Mouse (Mus musculus) liver, embryonic 13.5 days (tissue): ENCODE data around the gene Smc1b. TPM values are rescaled to one million over a fixed set of nuclear protein-coding genes. Genes with fewer than 3 reads are reported as not detected.

Source experiments
- ATAC-seq: fragments of 200-750 bp; cut with Nextera tagmentation; 2 replicates; pipeline ENCODE4 v1.8.0; 2017; ENCODE audit warnings: low read depth, mild to moderate bottlenecking, moderate number of reproducible peaks, moderate library complexity
- DNase-seq: peaks from one replicate; pipeline ENCODE4 v3.0.0; 2022
- H3K27ac ChIP-seq: fragments of 300-500 bp; sonication (generic); 2 replicates; pipeline ENCODE4 v1.5.1; 2015; ENCODE audit warnings: moderate library complexity, mild to moderate bottlenecking, inconsistent platforms
- H3K27me3 ChIP-seq: fragments of 300-500 bp; sonication (generic); 2 replicates; pipeline ENCODE4 v1.6.1; 2015; ENCODE audit warnings: mild to moderate bottlenecking, inconsistent platforms
- H3K36me3 ChIP-seq: fragments of 300-500 bp; sonication (generic); 2 replicates; pipeline ENCODE4 v1.6.1; 2015; ENCODE audit warnings: mild to moderate bottlenecking, inconsistent platforms
- H3K4me1 ChIP-seq: fragments of 300-500 bp; sonication (generic); replicated peaks from 2 replicates; pipeline ENCODE4 v1.6.1; 2015; ENCODE audit warnings: inconsistent platforms
- H3K4me2 ChIP-seq: fragments of 300-500 bp; sonication (generic); 2 replicates; pipeline ENCODE4 v1.6.1; 2015; ENCODE audit warnings: inconsistent platforms, mild to moderate bottlenecking, moderate library complexity
- H3K4me3 ChIP-seq: fragments of 300-500 bp; sonication (generic); replicated peaks from 2 replicates; pipeline ENCODE4 v1.5.1; 2015; ENCODE audit warnings: mild to moderate bottlenecking, inconsistent platforms
- H3K9ac ChIP-seq: fragments of 300-500 bp; sonication (generic); 2 replicates; pipeline ENCODE4 v1.6.1; 2015; ENCODE audit warnings: mild to moderate bottlenecking, inconsistent platforms
- H3K9me3 ChIP-seq: fragments of 300-500 bp; sonication (generic); replicated peaks from 2 replicates; pipeline ENCODE4 v1.6.1; 2016; ENCODE audit warnings: inconsistent platforms
- WGBS: fragments of 180-500 bp; shearing (Covaris S2); methylation state at CpG from one replicate; pipeline ENCODE4 v1.1.7; 2015; ENCODE audit not compliant: insufficient replicate concordance; 5-methylcytosine and 5-hydroxymethylcytosine counted together
- polyA plus RNA-seq: library from polyadenylated mRNA; unstranded; fragments of >200 nt; fragmentation: Nextera tagmentation; extraction: Ambion mirVana; gene quantifications from 2 replicates; pipeline ENCODE4 v1.2.1, GENCODE M21; 2015

Smc1b gene
- polyA plus RNA-seq, 1 experiment from 2014 or later = 0.35 TPM

DNA sequence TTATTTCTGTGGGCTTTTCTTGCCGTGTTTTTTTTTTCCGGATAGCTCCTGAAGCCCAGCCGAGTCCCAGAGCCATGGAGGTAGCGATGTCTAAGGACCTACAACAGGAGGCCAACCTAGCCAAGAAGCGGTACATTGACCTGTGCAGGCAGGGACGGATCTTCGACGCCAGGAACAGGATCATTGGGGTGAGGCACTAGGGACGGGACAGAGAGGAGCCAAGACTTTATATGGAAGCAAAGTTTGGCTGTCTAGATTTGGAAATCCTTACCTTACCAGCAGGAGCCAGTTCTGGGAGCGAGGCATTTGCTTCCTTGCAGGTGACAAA is 393 bp upstream of the Smc1b start:
- no peak for ATAC-seq

DNA sequence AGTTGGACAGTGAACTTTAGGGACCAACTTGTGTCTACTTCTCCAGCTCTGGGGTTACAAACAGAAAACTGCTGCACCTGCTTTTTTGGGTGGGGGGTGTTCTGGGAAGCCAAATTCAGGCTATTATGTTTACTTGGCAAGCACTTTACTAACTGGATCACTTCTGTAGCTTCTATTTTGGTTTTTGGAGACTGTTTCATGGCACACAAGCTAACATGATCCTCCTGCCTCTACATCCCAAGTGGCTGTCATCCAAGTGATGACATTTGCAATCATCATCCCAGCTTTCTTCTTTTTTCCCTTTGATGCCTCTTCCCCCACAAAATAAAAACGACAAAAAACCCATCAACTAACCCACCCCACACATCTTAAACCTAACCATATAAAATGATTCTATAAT is 46.1 kb downstream of the Smc1b start:
- WGBS = 38% methylated on average over 1 of the region's 1 CpGs
- Histone ChIP-seq H3K4me2 (no peak overlapping the region), H3K4me1 (no peaks in the 10 kb centered on the region), H3K4me3 (no peak overlapping the region), H3K36me3 (no peaks in the 10 kb centered on the region), H3K9ac (no peak overlapping the region), H3K9me3 (no peaks in the 10 kb centered on the region), H3K27me3 (no peaks in the 10 kb centered on the region), H3K27ac (no peak overlapping the region)
- DNase-seq (no peak), ATAC-seq (no peak)

More for the DNA sequence above, 393 bp upstream of the Smc1b start:
- H3K27me3 ChIP-seq = peaks cover 5% of the 10 kb centered on the region; the same call in 1 of the 2 replicates
- H3K9ac ChIP-seq = no peak overlapping the region
- no peak overlapping the region for H3K27ac ChIP-seq
- no peaks in the 10 kb centered on the region for H3K36me3 ChIP-seq
- peak overlapping the region; percentile 24 for H3K4me2 ChIP-seq
- WGBS = 26% methylated on average over 10 of the region's 10 CpGs
- no peak overlapping the region for H3K4me3 ChIP-seq
- H3K9me3 ChIP-seq = no peaks in the 10 kb centered on the region
- DNase-seq = no peak
- 0 out of 2 replicates have a peak, but pooled peaks cover 4% of the 10 kb centered on the region for H3K4me1 ChIP-seq

DNA sequence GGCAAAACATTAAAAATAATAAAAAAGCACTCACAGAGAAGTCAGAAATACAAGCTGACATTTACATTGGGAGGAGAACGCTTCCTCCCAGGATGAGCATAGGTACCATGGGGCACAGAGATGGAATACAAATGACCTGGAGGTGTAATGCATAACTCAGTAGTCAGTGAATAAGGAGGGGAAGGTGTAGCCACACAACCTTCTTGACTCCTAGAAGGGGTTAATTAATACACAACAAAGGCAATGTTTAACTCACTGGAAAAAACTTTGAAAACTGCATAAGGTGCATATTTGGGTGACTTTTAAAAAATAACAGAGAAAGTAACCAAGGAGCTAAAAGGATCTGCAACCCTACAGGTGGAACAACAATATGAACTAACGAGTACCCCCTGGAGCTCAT is 59.1 kb downstream of the Smc1b start:
- no peak overlapping the region for H3K27ac ChIP-seq
- no peaks in the 10 kb centered on the region for H3K36me3 ChIP-seq
- WGBS = 62% methylated on average over 2 of the region's 2 CpGs
- no peaks in the 10 kb centered on the region for H3K9me3 ChIP-seq
- no peaks in the 10 kb centered on the region for H3K4me1 ChIP-seq
- no peak overlapping the region for H3K4me3 ChIP-seq
- ATAC-seq = no peak
- DNase-seq = no peak
- no peaks in the 10 kb centered on the region for H3K27me3 ChIP-seq
- no peak overlapping the region for H3K4me2 ChIP-seq
- no peak overlapping the region for H3K9ac ChIP-seq

DNA sequence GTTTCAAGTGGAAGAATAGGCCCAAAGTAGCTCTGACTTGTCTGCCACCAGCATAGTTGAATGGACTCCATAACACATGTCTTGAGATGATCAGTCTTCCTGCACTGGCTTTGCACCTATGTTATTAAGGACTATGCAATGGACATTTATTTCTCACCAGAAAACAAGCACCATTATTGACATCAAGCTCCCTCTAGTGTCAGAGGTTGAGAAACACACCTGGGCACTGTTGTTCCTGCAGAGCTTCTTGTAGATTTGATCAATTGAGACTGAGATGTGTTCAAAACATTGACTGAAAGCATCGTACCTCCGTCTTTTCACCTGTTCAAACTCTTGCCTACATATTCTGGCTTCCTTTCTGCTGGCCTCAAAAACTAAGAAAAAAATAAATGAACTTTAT is 61.2 kb downstream of the Smc1b start:
- Histone ChIP-seq H3K27me3 (no peaks in the 10 kb centered on the region), H3K9ac (no peak overlapping the region), H3K36me3 (no peaks in the 10 kb centered on the region), H3K4me2 (no peak overlapping the region), H3K9me3 (no peaks in the 10 kb centered on the region), H3K4me3 (no peak overlapping the region), H3K27ac (no peak overlapping the region), H3K4me1 (no peaks in the 10 kb centered on the region)
- no peak for ATAC-seq
- no peak for DNase-seq
- 19% methylated on average over 2 of the region's 2 CpGs for WGBS

DNA sequence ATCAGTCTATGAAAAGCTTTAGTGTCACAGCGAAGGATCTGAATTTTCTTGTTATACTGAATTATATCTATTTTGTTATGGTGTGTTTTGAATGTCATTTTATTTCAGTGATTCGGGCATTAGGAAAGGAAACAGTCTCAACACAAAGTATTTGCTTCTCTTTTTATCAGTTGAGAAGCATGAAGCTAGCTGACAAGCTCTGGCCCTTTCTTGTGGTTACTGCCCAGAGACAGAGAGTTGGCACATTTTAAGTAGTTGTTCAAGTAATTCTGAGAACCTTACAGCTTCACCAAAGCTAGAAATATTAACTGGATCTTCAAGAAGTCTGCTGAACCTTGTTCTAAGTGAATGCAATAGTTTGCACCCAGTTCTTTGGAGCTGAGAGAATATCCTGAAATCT is 68.3 kb downstream of the Smc1b start:
- WGBS = 58% methylated on average over 2 of the region's 2 CpGs
- Histone ChIP-seq H3K27me3 (no peaks in the 10 kb centered on the region), H3K27ac (no peak overlapping the region), H3K36me3 (peaks cover 7% of the 10 kb centered on the region; the same call in 1 of the 2 replicates), H3K4me3 (no peak overlapping the region), H3K4me1 (no peaks in the 10 kb centered on the region), H3K4me2 (no peak overlapping the region), H3K9ac (no peak overlapping the region), H3K9me3 (no peaks in the 10 kb centered on the region)
- ATAC-seq = no peak
- DNase-seq = no peak

DNA sequence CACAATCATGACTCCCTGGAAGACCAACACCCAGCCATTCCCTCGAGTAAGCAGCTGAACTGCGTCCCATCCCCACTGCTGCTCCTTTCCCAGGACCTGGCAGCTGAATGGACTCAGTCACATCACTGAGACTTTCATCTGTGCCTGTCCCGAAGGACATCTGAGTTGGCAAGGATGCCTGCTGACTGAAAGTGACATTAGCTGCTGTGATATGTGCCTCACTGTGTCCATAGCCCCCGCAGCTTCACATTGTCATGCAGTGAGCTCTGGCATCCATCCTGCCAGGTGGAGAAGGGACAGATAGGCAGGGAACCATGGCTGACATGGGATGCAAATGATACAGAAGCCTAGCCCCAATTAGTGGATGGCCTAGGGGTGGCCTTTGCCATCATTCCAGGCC is 76.6 kb downstream of the Smc1b start:
- no peaks in the 10 kb centered on the region; the same call in 1 of the 2 replicates for H3K4me1 ChIP-seq
- DNase-seq = no peak
- 76% methylated on average over 4 of the region's 4 CpGs for WGBS

DNA sequence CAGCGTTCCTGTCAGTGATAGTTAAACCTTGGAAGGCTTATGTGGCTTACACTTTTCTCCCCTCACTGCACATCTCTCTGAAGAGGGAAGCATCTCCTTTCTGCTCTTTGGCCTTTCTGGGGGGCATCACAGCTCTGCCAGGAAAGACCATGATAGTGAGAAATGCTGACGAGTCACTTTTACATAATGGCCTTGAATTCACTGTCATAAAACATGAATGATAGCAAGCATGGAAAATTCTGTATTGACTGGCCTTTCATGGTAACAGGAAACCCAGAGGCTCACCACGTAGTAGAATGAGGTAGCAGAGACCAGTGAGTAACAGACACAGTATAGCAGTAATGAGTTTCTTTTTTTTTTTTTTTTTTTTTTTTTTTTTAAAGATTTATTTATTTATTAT is 77.7 kb downstream of the Smc1b start:
- Histone ChIP-seq H3K9me3 (no peaks in the 10 kb centered on the region), H3K27me3 (no peaks in the 10 kb centered on the region), H3K9ac (no peak overlapping the region), H3K27ac (no peak overlapping the region), H3K4me2 (no peak overlapping the region), H3K4me1 (peaks cover 10% of the 10 kb centered on the region), H3K36me3 (peaks cover 39% of the 10 kb centered on the region), H3K4me3 (no peak overlapping the region)
- DNase-seq (no peak), ATAC-seq (no peak)
- 74% methylated on average over 3 of the region's 3 CpGs for WGBS

More for the DNA sequence above, 76.6 kb downstream of the Smc1b start:
- ATAC-seq = no peak
- H3K4me3 ChIP-seq = no peak overlapping the region
- no peak overlapping the region for H3K27ac ChIP-seq
- H3K36me3 ChIP-seq = peaks cover 34% of the 10 kb centered on the region
- H3K9me3 ChIP-seq = no peaks in the 10 kb centered on the region
- no peaks in the 10 kb centered on the region for H3K27me3 ChIP-seq
- no peak overlapping the region for H3K9ac ChIP-seq
- H3K4me2 ChIP-seq = no peak overlapping the region

DNA sequence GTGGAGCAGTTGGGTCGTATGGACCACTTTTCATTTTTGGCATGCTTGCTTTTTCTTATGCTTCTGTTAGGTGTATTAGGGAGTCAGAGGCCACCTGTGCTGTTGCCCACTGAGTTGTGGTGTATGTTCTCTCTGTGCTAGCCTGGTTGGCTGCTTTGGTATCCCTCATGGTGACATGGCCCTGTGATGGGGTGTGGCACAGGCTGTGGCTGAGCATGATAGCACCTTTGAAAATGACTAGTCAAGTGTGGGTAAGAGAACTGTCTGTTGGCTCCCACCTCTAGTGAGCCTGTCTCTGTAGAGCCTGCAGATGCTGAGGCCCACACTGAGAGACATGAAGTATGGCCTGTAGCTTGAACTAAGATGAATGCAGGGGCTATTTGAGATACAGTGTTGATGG is 82.0 kb downstream of the Smc1b start:
- H3K27ac ChIP-seq = peak overlapping the region; percentile 60
- H3K36me3 ChIP-seq = peaks cover 61% of the 10 kb centered on the region
- no peak overlapping the region for H3K4me2 ChIP-seq

DNA sequence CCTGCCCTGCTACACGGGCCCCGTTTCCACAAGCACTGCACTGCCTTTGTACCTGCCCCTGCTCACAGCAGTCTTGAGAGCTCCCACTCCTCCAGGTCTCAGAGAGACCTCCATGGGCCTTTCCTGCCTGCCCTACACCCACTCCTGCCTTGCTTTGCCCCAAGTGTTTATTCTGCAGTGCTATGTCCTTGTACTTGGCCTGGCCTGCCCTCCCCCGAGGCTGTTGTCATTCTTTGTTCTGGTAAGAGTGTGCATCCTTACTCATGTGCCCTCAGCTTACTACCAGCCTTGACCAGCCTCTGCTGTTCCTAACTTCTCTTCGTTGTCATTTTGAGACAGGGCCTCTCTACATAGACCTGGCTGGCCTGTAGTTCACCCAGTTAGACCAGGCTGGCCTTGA is 83.9 kb downstream of the Smc1b start:
- peaks cover 15% of the 10 kb centered on the region for H3K4me1 ChIP-seq
- no peak for DNase-seq
- WGBS = 74% methylated on average over 4 of the region's 4 CpGs
- ATAC-seq = no peak
- no peak overlapping the region for H3K4me2 ChIP-seq
- H3K9ac ChIP-seq = no peak overlapping the region
- no peaks in the 10 kb centered on the region for H3K9me3 ChIP-seq
- no peak overlapping the region for H3K27ac ChIP-seq
- no peaks in the 10 kb centered on the region for H3K27me3 ChIP-seq
- H3K4me3 ChIP-seq = no peak overlapping the region
- peaks cover 51% of the 10 kb centered on the region for H3K36me3 ChIP-seq

More for the DNA sequence above, 82.0 kb downstream of the Smc1b start:
- peaks cover 10% of the 10 kb centered on the region for H3K4me1 ChIP-seq
- no peaks in the 10 kb centered on the region for H3K27me3 ChIP-seq
- no peak overlapping the region for H3K4me3 ChIP-seq
- ATAC-seq (peak; percentile 98), DNase-seq (peak; percentile 44)
- WGBS = 70% methylated on average over 1 of the region's 1 CpGs
- no peak overlapping the region for H3K9ac ChIP-seq
- no peaks in the 10 kb centered on the region for H3K9me3 ChIP-seq

DNA sequence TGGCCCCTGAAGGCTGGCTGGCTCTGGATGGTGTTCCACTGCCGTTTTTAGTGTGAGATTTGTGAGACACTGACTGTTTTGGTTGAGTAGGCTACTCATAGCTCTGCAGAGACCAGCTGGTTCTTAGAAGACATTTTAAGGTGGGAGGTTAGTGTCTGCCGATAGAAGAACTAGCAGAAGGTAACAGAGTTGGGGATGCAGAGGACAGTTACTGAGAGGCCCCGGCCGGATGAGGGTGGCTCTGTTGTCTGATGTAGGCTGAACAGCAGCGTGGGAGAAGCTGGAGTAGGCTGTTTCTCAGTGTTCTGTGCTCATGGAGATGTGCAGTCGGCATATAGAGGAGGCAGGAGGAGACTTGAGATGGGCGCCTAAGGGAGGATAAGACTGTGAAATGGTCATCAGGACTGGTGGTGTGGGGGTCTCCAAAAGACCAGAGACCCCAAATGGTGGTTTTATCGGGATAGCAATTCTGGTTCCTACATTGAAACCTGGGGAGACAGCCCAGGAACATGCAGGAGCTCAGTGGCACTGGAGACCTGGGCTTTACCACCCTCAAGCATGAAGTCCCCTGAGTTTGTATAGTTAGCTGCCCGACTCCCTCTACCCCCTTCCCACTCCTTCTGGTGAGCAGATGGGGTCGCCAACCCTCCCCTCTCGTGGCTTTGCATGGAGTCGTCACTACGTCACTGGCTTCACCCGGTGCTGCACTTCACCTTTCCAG is 85.4 kb downstream of the Smc1b start:
- Histone ChIP-seq H3K9ac (no peak overlapping the region), H3K9me3 (no peaks in the 10 kb centered on the region), H3K36me3 (peaks cover 39% of the 10 kb centered on the region), H3K27ac (no peak overlapping the region), H3K4me2 (no peak overlapping the region), H3K4me3 (no peak overlapping the region), H3K27me3 (no peaks in the 10 kb centered on the region), H3K4me1 (peaks cover 29% of the 10 kb centered on the region)
- 78% methylated on average over 14 of the region's 14 CpGs for WGBS
- DNase-seq = no peak
- ATAC-seq = no peak

DNA sequence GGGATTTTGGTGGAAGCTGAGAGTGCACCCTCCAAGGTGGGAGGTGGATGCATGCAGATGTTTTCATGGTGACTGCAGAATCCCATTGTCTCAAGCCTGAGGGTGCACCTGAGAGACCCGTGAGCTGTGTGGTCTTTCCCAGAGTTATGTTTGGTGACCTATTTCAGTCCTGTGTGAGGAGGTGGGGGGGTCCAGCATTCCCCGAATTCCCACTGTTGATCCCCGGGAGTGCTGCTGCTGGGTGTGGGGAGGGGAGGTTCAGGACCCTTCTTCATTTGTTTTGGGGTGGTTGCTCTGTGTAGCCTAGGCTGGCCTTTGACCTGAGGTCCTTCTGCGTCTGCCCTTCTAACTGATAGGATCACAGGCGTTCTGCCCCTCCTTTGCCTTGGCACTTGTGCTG is 88.0 kb downstream of the Smc1b start:
- H3K4me1 ChIP-seq = peaks cover 22% of the 10 kb centered on the region
- H3K4me3 ChIP-seq = no peak overlapping the region
- no peak overlapping the region for H3K27ac ChIP-seq
- no peak overlapping the region for H3K4me2 ChIP-seq
- H3K27me3 ChIP-seq = no peaks in the 10 kb centered on the region
- no peak for DNase-seq
- ATAC-seq = no peak
- H3K9me3 ChIP-seq = no peaks in the 10 kb centered on the region
- no peak overlapping the region for H3K9ac ChIP-seq
- 63% methylated on average over 5 of the region's 5 CpGs for WGBS
- H3K36me3 ChIP-seq = peaks cover 23% of the 10 kb centered on the region

DNA sequence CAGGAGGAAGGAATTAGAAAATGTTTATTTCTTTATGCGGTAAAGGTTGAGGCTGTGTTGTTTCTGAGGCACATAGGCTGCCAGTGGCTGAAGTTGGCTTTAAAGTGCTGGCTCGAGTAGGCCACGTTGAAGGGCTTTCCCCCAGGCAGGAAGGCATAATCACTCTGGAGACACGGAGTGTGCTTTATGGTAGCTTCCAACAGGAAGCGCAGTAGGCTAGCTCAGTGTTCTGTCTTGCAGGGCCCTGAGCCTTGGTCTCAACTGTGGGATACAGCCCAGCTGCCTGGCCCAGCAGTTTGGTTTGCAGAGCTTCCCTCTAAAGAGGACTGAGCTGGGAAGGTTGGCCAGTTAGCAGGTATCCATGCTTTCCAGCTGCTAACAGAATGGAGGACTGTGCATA is 88.6 kb downstream of the Smc1b start:
- DNase-seq = no peak
- Histone ChIP-seq H3K4me1 (peaks cover 24% of the 10 kb centered on the region), H3K27me3 (no peaks in the 10 kb centered on the region), H3K4me2 (no peak overlapping the region), H3K36me3 (peaks cover 16% of the 10 kb centered on the region), H3K4me3 (no peak overlapping the region), H3K9me3 (no peaks in the 10 kb centered on the region), H3K27ac (no peak overlapping the region), H3K9ac (no peak overlapping the region)
- WGBS = 58% methylated on average over 5 of the region's 5 CpGs
- no peak for ATAC-seq
